Mouse (Mus musculus) MEL (cell line): Measurements from ENCODE around the gene Spred1.

ENCODE experiments used
- CHD2 ChIP-seq: IDR thresholded peaks from 2 replicates; pipeline ENCODE4 v1.6.1; 2011; ENCODE audit warnings: low read length, improper control_type of control experiment
- CTCF ChIP-seq, 3 experiments: IDR thresholded peaks in 2 of 3; conservative IDR thresholded peaks in 1 of 3; 2 replicates each; pipeline ENCODE4 v1.5.1; 2011 to 2012; ENCODE audit warnings: low read length in 3 of 3, low read depth in 2 of 3, mild to moderate bottlenecking in 2 of 3, improper control_type of control experiment in 1 of 3, inconsistent platforms in 1 of 3, mixed read lengths in 1 of 3, moderate library complexity in 1 of 3; ENCODE audit not compliant: control insufficient read depth in 1 of 3, insufficient read depth in 1 of 3, poor library complexity in 1 of 3, severe bottlenecking in 1 of 3
- ELF1 ChIP-seq: IDR thresholded peaks from 2 replicates; pipeline ENCODE4 v1.6.1; 2014; ENCODE audit warnings: low read depth, mild to moderate bottlenecking, inconsistent platforms, low read length, improper control_type of control experiment, moderate library complexity
- EP300 ChIP-seq, 2 experiments: IDR thresholded peaks; 2 replicates each; pipeline ENCODE4 v1.6.1; 2011; ENCODE audit warnings: improper control_type of control experiment in 2 of 2, low read length in 2 of 2, low read depth in 1 of 2, mild to moderate bottlenecking in 1 of 2
- JUND ChIP-seq: IDR thresholded peaks from 2 replicates; pipeline ENCODE4 v1.6.1; 2011; ENCODE audit warnings: low read depth, mild to moderate bottlenecking, improper control_type of control experiment, low read length
- MEF2A ChIP-seq: IDR thresholded peaks from 2 replicates; pipeline ENCODE4 v1.6.1; 2014; ENCODE audit warnings: low read depth, mild to moderate bottlenecking, inconsistent platforms, low read length, improper control_type of control experiment; ENCODE audit not compliant: poor library complexity, insufficient replicate concordance, severe bottlenecking; ENCODE audit errors: extremely low read depth
- MXI1 ChIP-seq: IDR thresholded peaks from 2 replicates; pipeline ENCODE4 v1.6.1; 2011; ENCODE audit warnings: mild to moderate bottlenecking, low read depth, low read length, improper control_type of control experiment
- POLR2A ChIP-seq, 2 experiments: IDR thresholded peaks; 2 replicates each; pipeline ENCODE4 v1.6.1; 2011 to 2012; ENCODE audit warnings: low read length in 2 of 2, mild to moderate bottlenecking in 2 of 2, control low read depth in 1 of 2, improper control_type of control experiment in 1 of 2, low read depth in 1 of 2, moderate library complexity in 1 of 2; ENCODE audit not compliant: control insufficient read depth in 1 of 2, insufficient read depth in 1 of 2, poor library complexity in 1 of 2
- POLR2AphosphoS2 ChIP-seq: IDR thresholded peaks from 2 replicates; pipeline ENCODE4 v1.6.1; 2011; ENCODE audit warnings: low read length, improper control_type of control experiment
- RAD21 ChIP-seq: IDR thresholded peaks from 2 replicates; pipeline ENCODE4 v1.6.1; 2011; ENCODE audit warnings: mild to moderate bottlenecking, low read depth, low read length, improper control_type of control experiment
- TAL1 ChIP-seq: IDR thresholded peaks from 2 replicates; pipeline ENCODE4 v1.6.1; 2012; ENCODE audit warnings: mild to moderate bottlenecking, inconsistent platforms, low read length, moderate library complexity, mixed read lengths
- USF1 ChIP-seq: IDR thresholded peaks from 2 replicates; pipeline ENCODE4 v1.6.1; 2014; ENCODE audit warnings: low read depth, mild to moderate bottlenecking, inconsistent platforms, low read length, improper control_type of control experiment, moderate library complexity
- USF2 ChIP-seq, 2 experiments: IDR thresholded peaks; 2 replicates each; pipeline ENCODE4 v1.6.1; 2011 to 2012; ENCODE audit warnings: improper control_type of control experiment in 2 of 2, low read length in 2 of 2, borderline replicate concordance in 1 of 2, inconsistent platforms in 1 of 2, low read depth in 1 of 2, mild to moderate bottlenecking in 1 of 2; ENCODE audit not compliant: insufficient read depth in 1 of 2
- ZMIZ1 ChIP-seq: IDR thresholded peaks from 2 replicates; pipeline ENCODE4 v1.6.1; 2012; ENCODE audit warnings: low read depth, mild to moderate bottlenecking, inconsistent platforms, low read length, improper control_type of control experiment, moderate library complexity

GRCm38 (mm10) chr2:117120246-117121211 lies 645 bp upstream of the Spred1 start:
- TF ChIP-seq POLR2A (IDR thresholded peaks at IDR 0.05; ENCODE audit: control insufficient read depth in 1 of 2, insufficient read depth in 1 of 2, low read depth in 1 of 2, low read length in 2 of 2, poor library complexity in 1 of 2) (peak; percentile 47 to 70; a peak in 3 of 4 replicates), EP300 (IDR thresholded peaks at IDR 0.05; ENCODE audit: low read depth in 1 of 2, low read length in 2 of 2) (peak in 1 of 2 experiments; percentile 0; a peak in 1 of 4 replicates), CTCF (IDR thresholded peaks at IDR 0.05 in 2 of 3, conservative IDR thresholded peaks at IDR 0.05 in 1 of 3; ENCODE audit: control insufficient read depth in 1 of 3, insufficient read depth in 1 of 3, low read depth in 2 of 3, low read length in 3 of 3, poor library complexity in 1 of 3, severe bottlenecking in 1 of 3) (peak in 2 of 3 experiments; percentile 38 to 53; a peak in 4 of 6 replicates), ZMIZ1 (peak; percentile 60; the same call in 1 of the 2 replicates), CHD2 (no peak), RAD21 (peak; percentile 30), MEF2A (0 out of 2 replicates have a peak, but pooled peaks have one; percentile 10), ELF1 (0 out of 2 replicates have a peak, but pooled peaks have one; percentile 18), POLR2AphosphoS2 (0 out of 2 replicates have a peak, but pooled peaks have one; percentile 10), TAL1 (no peak), MXI1 (0 out of 2 replicates have a peak, but pooled peaks have one; percentile 40), USF2 (IDR thresholded peaks at IDR 0.05; ENCODE audit: borderline replicate concordance in 1 of 2, insufficient read depth in 1 of 2, low read depth in 1 of 2, low read length in 2 of 2) (no peak), JUND (no peak), USF1 (no peak)
